In genomic region chr17:70706976-70707818, GRCm38 (mm10) we compare ENCODE assay signal across 8 mouse cellular contexts.
A peak's percentile ranks its signal among the peaks of the same experiment; 100 is the strongest.
DNase-seq lines count a peak whose midpoint lies in the region; ATAC-seq and TF ChIP-seq lines count a peak whose summit lies in the region.

No protein-coding gene starts in this region.

- H3K9me3 ChIP-seq in heart, embryonic 13.5 days = no peaks in the 10 kb centered on the region
- H3K9me3 ChIP-seq in kidney, postnatal 0 days (replicated peaks; ENCODE audit: low read length) = no peaks in the 10 kb centered on the region
- no peaks in the 10 kb centered on the region for H3K9me3 ChIP-seq in liver, embryonic 11.5 days (ENCODE audit: control insufficient read depth, low read length)
- H3K9me3 ChIP-seq in stomach, embryonic 14.5 days (ENCODE audit: control insufficient read depth, low read depth, low read length) = no peaks in the 10 kb centered on the region

- H3K27ac ChIP-seq in bone marrow macrophage, adult 2 months (ENCODE audit: insufficient read depth, low read depth, low read length) = no peak overlapping the region
- H3K27ac ChIP-seq in heart, embryonic 13.5 days (replicated peaks) = no peak overlapping the region
- no peak overlapping the region for H3K27ac ChIP-seq in kidney, postnatal 0 days
- no peak overlapping the region for H3K27ac ChIP-seq in liver, embryonic 11.5 days (ENCODE audit: low read depth, low read length)
- H3K27ac ChIP-seq in stomach, embryonic 14.5 days (ENCODE audit: low read length) = no peak overlapping the region

- H3K36me3 ChIP-seq in heart, embryonic 13.5 days = no peaks in the 10 kb centered on the region
- H3K36me3 ChIP-seq in kidney, postnatal 0 days (ENCODE audit: insufficient read depth, low read length) = no peaks in the 10 kb centered on the region
- H3K36me3 ChIP-seq in liver, embryonic 11.5 days (ENCODE audit: control insufficient read depth, insufficient read depth, low read length) = no peaks in the 10 kb centered on the region
- H3K36me3 ChIP-seq in stomach, embryonic 14.5 days (ENCODE audit: control insufficient read depth, insufficient read depth, low read length) = no peaks in the 10 kb centered on the region

- ATAC-seq in erythroblast, adult 5-6 weeks (replicated peaks; ENCODE audit: low FRiP score, poor library complexity, severe bottlenecking) = 0 out of 2 replicates have a peak, but pooled peaks have one; percentile 60
- ATAC-seq in heart, embryonic 13.5 days (ENCODE audit: extremely low read depth, insufficient number of reproducible peaks, low FRiP score, low TSS enrichment) = no peak
- ATAC-seq in kidney, postnatal 0 days (replicated peaks; ENCODE audit: low FRiP score, low read depth) = peak; percentile 73
- peak; percentile 43; the same call in 1 of the 2 replicates for ATAC-seq in liver, embryonic 11.5 days (replicated peaks; ENCODE audit: low FRiP score)
- peak; percentile 47 for ATAC-seq in stomach, embryonic 14.5 days (ENCODE audit: insufficient number of reproducible peaks, insufficient read depth, low FRiP score, low read depth)

- TF ChIP-seq CTCF in bone marrow macrophage, adult 2 months (IDR thresholded peaks at IDR 0.05; ENCODE audit: low read depth, low read length) = peak; percentile 83
- TF ChIP-seq CTCF in kidney, postnatal 0 days (IDR thresholded peaks at IDR 0.05; ENCODE audit: low read depth) = peak; percentile 97

- H3K9ac ChIP-seq in heart, embryonic 13.5 days = peak overlapping the region; percentile 66
- H3K9ac ChIP-seq in kidney, postnatal 0 days (ENCODE audit: low read depth, low read length) = no peak overlapping the region
- no peak overlapping the region for H3K9ac ChIP-seq in liver, embryonic 11.5 days (ENCODE audit: low read depth, low read length)
- no peak overlapping the region for H3K9ac ChIP-seq in stomach, embryonic 14.5 days (replicated peaks; ENCODE audit: low read depth, low read length)

- no peak for TF ChIP-seq POLR2A in bone marrow macrophage, adult 2 months (IDR thresholded peaks at IDR 0.05; ENCODE audit: borderline replicate concordance, low read depth, low read length)

- H3K27me3 ChIP-seq in heart, embryonic 13.5 days (replicated peaks) = peaks cover 20% of the 10 kb centered on the region
- no peaks in the 10 kb centered on the region for H3K27me3 ChIP-seq in kidney, postnatal 0 days (ENCODE audit: insufficient read depth, low read length)
- peaks cover 9% of the 10 kb centered on the region for H3K27me3 ChIP-seq in liver, embryonic 11.5 days (replicated peaks; ENCODE audit: control insufficient read depth, insufficient read depth, low read length)
- H3K27me3 ChIP-seq in stomach, embryonic 14.5 days (ENCODE audit: control insufficient read depth, insufficient read depth, low read length) = no peaks in the 10 kb centered on the region

- DNase-seq in A20 (ENCODE audit: low read depth, low spot score) = peak; percentile 85
- DNase-seq in kidney, postnatal 0 days (ENCODE audit: low spot score) = peak; percentile 93
- peak; percentile 75 for DNase-seq in liver, embryonic 11.5 days (ENCODE audit: low spot score)
- peak; percentile 41 to 62 for DNase-seq in natural killer cell, adult 2 months (ENCODE audit: low spot score in 2 of 2)

- H3K4me3 ChIP-seq in bone marrow macrophage, adult 2 months (ENCODE audit: insufficient read depth, low read length) = no peak overlapping the region
- peak overlapping the region; percentile 38 for H3K4me3 ChIP-seq in heart, embryonic 13.5 days
- H3K4me3 ChIP-seq in kidney, postnatal 0 days (replicated peaks; ENCODE audit: low read depth, low read length) = no peak overlapping the region
- H3K4me3 ChIP-seq in liver, embryonic 11.5 days (ENCODE audit: low read depth, low read length) = 0 out of 2 replicates have a peak overlapping the region, but pooled peaks have one; percentile 6
- H3K4me3 ChIP-seq in stomach, embryonic 14.5 days (ENCODE audit: low read depth, low read length) = peak overlapping the region; percentile 18

- H3K4me2 ChIP-seq in heart, embryonic 13.5 days = peak overlapping the region; percentile 64
- peak overlapping the region; percentile 41 for H3K4me2 ChIP-seq in kidney, postnatal 0 days (ENCODE audit: low read length)
- peak overlapping the region; percentile 54 for H3K4me2 ChIP-seq in liver, embryonic 11.5 days
- peak overlapping the region; percentile 57 for H3K4me2 ChIP-seq in stomach, embryonic 14.5 days (replicated peaks; ENCODE audit: low read depth, low read length)

- WGBS in heart, embryonic 13.5 days = 5% methylated on average over 28 of the region's 28 CpGs
- 4% methylated on average over 28 of the region's 28 CpGs for WGBS in kidney, postnatal 0 days
- 6% methylated on average over 28 of the region's 28 CpGs for WGBS in liver, embryonic 11.5 days
- 4% methylated on average over 28 of the region's 28 CpGs for WGBS in stomach, embryonic 14.5 days

- peaks cover 27% of the 10 kb centered on the region for H3K4me1 ChIP-seq in bone marrow macrophage, adult 2 months (ENCODE audit: control insufficient read depth, insufficient read depth, low read length)
- peaks cover 11% of the 10 kb centered on the region for H3K4me1 ChIP-seq in heart, embryonic 13.5 days
- H3K4me1 ChIP-seq in kidney, postnatal 0 days (replicated peaks; ENCODE audit: insufficient read depth, low read length) = no peaks in the 10 kb centered on the region
- H3K4me1 ChIP-seq in liver, embryonic 11.5 days (replicated peaks; ENCODE audit: control insufficient read depth, insufficient read depth, low read length) = no peaks in the 10 kb centered on the region
- H3K4me1 ChIP-seq in stomach, embryonic 14.5 days (ENCODE audit: control insufficient read depth, insufficient read depth, low read length) = 0 out of 2 replicates have a peak, but pooled peaks cover 2% of the 10 kb centered on the region

Comparison
In these comparisons a context has a peak if more than half of its experiments do, and no peak if none do; other contexts are left out.
1. H3K4me3 ChIP-seq: peak in heart, embryonic 13.5 days (single experiment), liver, embryonic 11.5 days (single experiment) and stomach, embryonic 14.5 days (single experiment); none in bone marrow macrophage, adult 2 months (single experiment) and kidney, postnatal 0 days (single experiment).
2. Peak in every context shown above with its lines, with median percentiles within 50 percentile points of each other: DNase-seq and H3K4me2 ChIP-seq.